Mouse (Mus musculus) megakaryocyte-erythroid progenitor cell, adult 5-6 weeks (primary cell): ENCODE data around the gene Wdtc1. TPM values are rescaled to one million over a fixed set of nuclear protein-coding genes. Genes with fewer than 3 reads are reported as not detected.

Source experiments
- ATAC-seq: replicated peaks from 2 replicates; pipeline ENCODE4 v1.8.0; 2016; ENCODE audit warnings: mild to moderate bottlenecking, inconsistent platforms; ENCODE audit not compliant: severe bottlenecking, poor library complexity, low FRiP score, low TSS enrichment
- total RNA-seq, 2 experiments: library from RNA; stranded (forward) in 1 of 2; stranded (reverse) in 1 of 2; fragments of 200-1000, 215-1000 nt in 1 of 2; fragments of >200 nt in 1 of 2; fragmentation: Nextera tagmentation in 1 of 2; gene quantifications; 2 replicates each; pipeline ENCODE4 v1.2.3; 2014 to 2017

Gene Wdtc1
- total RNA-seq, 2 experiments from 2014 or later: 8.0 to 18.6 TPM

DNA sequence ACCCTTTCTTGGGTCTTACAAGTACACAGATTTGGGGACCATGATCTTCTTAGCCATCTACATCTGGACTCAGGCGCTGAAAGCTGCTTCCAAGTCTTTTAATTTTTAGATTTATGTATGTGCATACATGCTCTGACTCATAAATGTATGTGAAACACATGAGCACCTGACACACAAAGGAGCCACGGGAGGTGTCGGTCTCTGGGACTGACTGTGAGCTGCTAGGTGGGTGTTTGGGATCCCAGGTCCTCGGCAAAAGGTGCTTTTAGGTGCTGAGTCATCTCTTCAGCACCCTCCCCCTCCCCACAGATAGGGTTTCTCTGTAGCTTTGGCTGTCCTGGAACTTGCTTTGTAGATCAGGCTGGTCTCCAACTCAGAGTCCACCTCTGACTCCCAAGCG, 89.5 kb downstream of the Wdtc1 start:
- no peak for ATAC-seq

DNA sequence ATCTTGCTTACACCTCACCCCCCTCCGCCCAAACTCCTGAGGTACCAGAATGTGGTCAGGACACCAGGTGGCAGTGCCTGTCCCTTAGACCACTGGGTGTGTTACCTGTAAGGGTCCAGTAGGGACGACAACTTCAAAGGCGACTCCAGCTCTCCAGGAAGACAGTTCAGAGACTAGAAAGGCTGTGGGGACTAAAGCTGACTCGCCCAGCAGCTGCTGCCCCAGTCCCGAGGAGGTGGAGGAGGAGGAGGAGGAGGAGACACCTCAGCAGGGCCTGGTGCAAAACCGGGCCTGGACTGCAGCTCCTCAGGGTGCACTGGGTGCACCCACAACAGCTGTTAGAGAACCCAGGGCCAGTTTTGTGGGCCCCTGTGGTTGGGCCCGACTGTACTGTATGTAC, 90.4 kb downstream of the Wdtc1 start, which contains the start of gene Sytl1:
Sytl1 (minus strand) TSS at position 232 of the 400 bp plus-strand sequence.
- ATAC-seq: peak; percentile 57

GRCm38 (mm10) chr4:133262375-133262765, 90.9 kb downstream of the Wdtc1 start:
- ATAC-seq: no peak

DNA sequence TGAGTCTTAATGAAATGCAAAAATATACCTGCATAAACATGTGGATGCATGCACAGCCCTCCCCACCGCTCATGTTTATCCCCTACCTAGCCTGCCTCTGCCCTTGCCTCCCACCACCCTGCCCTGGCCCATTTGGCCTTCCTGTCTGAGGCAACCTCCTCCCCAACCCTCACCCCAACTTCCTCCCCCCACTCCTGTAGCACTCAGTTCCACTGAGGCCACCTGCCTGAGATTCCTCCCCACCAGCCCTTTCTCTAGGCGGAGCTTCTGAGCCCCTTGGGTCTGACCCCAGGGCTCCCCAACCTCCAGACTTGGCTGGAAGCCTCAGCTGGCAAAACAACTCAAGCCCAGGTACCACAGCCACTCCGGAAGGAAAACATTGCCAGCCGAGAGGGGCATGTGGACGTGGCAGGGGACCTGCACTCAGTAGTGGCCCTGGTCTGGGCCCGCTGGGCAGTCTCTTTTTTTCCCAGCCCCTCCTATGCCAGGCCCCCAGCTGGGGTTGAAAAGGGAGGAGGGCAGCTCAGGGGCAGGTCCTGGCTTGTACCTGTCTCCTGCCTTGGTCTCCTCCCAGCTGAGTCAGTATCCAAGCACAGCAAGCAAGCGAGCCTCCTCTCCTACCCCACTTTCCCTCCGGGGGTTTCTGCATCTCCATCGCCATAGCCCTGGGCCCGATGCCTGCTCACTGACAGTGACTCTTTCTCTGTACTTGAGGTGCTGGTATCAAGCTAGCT, 91.5 kb downstream of the Wdtc1 start:
- ATAC-seq: no peak

DNA sequence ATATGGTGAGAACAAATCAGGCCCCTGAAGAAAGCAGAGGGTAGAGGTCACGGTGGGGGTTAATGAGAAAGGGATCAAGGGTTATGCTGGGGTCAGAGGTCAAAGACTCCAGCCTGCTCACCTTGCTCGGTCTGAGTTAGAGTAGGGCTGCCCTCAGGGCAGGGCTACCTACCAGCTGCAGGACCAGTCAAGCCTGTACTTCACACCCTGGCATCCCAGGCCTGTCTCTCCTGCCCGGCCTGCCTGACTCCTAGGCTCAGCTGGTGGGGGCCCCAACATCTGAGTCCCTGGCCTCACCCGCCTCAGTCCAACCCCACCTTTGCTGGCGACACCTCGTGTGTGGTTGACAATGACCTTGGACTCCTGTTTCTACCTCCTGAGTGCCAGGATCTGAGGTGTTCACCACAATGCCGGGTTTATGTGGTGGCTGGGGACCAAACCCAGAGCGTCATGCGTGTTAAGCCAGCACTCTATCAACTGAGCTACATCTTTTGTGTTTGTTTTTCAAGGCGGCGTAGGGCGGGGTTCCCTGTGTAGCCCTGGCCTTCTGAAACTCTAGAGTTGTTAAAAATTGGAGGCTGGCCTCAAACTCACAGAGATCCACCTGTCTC, 95.4 kb downstream of the Wdtc1 start:
- no peak for ATAC-seq

DNA sequence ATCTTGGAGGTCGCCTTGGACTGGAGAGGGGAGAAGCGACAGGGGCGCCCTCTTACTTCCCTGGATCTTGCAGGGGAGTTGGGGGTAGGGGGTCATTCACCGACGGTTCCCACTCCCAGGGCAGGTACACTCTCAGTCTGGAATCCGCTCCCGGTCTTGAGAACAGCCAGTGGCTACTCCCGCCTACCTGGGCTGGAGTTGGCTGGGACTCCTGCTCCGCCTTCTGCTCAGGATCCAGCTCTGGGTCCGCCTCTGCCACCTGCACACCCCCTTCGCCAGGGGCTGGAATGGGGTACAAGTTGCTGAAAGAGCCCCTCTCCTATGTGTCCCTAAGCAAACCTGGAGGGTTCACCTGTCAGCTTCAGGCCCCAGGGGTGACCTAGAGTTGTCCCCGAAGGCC, 96.1 kb downstream of the Wdtc1 start:
- ATAC-seq: no peak

DNA sequence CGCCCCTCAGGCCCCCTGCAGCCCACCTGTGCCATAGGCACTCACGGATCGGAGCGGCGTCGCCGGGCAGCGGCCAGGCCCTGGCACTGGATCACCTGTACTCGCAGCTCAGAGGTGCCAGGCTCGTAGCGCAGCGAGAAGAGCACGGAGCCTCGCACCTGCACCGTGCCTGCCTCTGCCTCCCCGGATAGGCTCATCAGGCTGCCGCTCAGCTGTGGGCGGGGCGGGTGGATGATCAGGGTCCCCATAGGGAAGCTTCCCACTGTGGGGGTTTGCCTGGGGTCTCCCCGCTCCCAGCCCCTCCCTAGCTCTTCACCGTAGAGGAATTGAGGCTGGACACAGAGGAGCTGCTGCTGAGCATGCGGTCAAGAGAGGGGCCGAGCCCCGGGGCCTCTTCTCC, 96.5 kb downstream of the Wdtc1 start:
- no peak for ATAC-seq

DNA sequence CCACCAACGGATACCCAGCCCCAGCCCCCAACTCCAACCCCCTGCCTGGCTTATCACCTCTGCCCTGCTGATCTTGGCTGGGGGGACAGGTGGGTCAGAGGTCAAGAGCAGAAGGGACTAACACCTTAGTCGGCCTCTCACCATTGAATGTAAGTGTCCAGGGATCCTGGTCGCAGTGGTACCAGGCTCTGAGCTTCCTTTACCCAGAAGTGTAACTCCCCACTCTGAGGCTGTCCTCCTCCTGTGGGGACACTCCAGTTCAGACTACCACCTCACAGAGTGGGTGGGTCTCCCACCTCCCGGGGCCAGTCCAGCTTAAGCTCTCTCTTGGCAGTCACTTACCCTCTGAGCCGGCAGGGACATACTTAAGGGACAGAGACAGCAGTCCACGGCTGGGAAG, 97.9 kb downstream of the Wdtc1 start:
- no peak for ATAC-seq

GRCm38 (mm10) chr4:133253412-133253811, 99.9 kb downstream of the Wdtc1 start:
- ATAC-seq: no peak

- no peak for ATAC-seq
These were observed 101.2 kb downstream of the Wdtc1 start for GRCm38 (mm10) chr4:133252089-133252488.

DNA sequence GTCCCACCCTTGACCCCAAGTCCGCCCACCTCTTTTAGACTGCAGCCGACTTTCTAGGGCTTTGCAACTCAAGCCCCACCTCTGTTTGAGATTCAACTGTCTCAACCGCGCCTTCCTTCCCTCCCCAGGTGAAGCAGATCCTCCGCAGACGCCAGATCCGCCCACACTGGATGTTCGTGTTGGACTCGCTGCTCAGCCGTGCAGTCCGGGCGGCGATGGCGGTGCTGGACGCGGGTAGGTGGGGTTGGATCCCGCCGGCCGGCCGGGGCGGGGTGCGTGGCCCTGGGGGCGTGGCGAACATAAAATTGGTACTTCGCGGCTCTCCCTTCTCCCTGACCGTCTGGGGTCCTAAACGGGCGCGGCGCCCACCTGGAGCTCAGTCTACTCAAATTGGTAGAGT, 102.1 kb downstream of the Wdtc1 start:
- ATAC-seq: no peak

DNA sequence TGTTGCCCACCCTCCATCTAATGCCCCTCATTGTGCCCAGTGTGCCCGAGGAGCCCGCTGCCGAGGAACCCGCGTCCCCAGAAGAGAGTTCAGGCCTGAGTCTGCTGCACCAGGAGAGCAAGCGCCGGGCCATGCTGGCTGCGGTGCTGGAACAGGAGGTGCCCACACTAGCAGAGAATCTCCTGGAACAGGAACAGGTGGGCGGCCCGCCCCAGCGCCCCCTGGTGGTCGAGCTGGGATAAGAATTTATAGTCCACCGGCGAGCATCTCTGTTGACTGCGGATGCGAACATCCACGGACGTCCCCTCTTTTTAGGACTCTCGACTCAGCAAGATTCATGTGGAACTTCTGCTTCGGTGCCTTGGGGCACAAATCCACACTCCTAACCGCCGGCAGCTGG, 102.7 kb downstream of the Wdtc1 start:
- peak; percentile 22; the same call in 1 of the 2 replicates for ATAC-seq

DNA sequence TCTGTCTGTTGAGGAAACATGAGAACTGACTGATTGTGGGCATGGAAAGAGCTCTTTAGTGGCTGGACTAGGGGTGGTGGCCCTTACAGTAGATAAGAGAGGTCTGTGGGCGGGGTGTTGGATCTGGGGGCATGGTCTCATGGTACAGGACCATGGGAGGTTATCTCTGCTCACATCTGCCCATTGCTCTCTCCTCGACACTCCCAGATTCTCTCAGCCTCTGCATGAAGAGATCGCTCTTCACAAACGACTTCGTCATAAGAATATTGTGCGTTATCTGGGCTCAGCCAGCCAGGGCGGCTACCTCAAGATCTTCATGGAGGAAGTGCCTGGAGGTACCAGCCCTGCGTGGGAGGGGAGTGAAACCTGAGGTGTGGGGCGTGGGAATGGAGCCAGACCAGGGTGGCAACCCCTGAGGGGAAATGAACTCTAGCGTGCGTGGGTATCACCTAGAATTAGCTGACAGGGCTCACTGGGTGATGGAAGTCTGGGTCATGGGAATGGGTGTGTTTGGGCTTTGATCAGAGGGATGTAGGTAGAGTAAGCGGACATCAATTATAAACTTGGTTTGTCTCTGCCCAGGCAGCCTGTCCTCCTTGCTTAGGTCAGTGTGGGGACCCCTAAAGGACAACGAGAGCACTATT, 105.4 kb downstream of the Wdtc1 start:
- peak; percentile 85 for ATAC-seq

- no peak for ATAC-seq
These were observed 106.2 kb downstream of the Wdtc1 start for GRCm38 (mm10) chr4:133247072-133247471.

- no peak for ATAC-seq
These were observed 109.0 kb downstream of the Wdtc1 start for GRCm38 (mm10) chr4:133244289-133244688.

DNA sequence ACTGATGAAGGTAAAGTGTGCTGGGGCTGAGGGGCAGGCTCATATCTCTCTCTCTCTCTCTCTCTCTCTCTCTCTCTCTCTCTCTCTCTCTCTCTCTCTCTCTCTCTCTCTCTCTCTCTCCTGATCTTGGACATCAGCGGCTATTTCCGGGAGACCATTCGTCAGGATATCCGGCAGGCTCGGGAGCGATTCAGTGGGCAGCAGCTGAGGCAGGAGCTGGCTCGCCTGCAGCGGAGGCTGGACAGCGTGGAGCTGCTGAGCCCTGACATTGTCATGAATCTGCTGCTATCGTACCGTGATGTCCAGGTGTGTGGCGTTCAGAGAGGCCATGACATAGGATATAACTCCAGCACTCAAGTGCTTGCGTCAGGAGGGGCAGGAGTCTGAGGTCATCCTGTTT, 109.7 kb downstream of the Wdtc1 start:
- no peak for ATAC-seq

DNA sequence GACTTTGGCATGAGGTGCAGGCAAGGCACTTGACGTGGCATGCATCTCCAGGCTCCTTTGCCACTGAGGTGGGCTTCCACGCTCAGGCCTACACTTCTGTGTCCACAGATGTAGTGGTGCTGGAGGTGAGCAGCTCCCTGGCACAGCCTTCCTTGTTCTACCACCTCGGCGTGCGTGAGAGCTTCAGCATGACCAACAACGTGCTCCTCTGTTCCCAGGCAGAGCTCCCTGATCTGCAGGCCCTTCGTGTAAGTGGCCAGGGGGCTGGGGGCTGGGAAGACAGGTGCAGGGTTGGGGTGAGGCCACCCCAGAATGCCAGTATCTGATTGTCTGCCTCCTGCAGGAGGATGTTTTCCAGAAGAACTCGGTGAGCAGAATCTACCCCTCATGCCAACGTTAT, 110.6 kb downstream of the Wdtc1 start:
- ATAC-seq: no peak
